Mouse (Mus musculus): ENCODE measurements around the gene Immp2l.
"Not testable (repeated sequence)": the region's sequence is repeated elsewhere in the genome, so short reads cannot be mapped to it uniquely, and the experiment has no call there.

Immp2l gene

GRCm38 (mm10) chr12:41727221-41727620, 703.3 kb downstream of the Immp2l start:
- no peak for DNase-seq

- DNase-seq: no peak
These were observed 704.0 kb downstream of the Immp2l start for GRCm38 (mm10) chr12:41727764-41728338.

GRCm38 (mm10) chr12:41728467-41728866, 704.6 kb downstream of the Immp2l start:
- DNase-seq: no peak

- no peak for DNase-seq
These were observed 705.9 kb downstream of the Immp2l start for GRCm38 (mm10) chr12:41729780-41730179.

GRCm38 (mm10) chr12:41733168-41733567, 709.3 kb downstream of the Immp2l start:
- DNase-seq: no peak

- DNase-seq: no peak
These were observed 719.0 kb downstream of the Immp2l start for GRCm38 (mm10) chr12:41742887-41743286.

GRCm38 (mm10) chr12:41763396-41763795, 739.5 kb downstream of the Immp2l start:
- no peak for DNase-seq

GRCm38 (mm10) chr12:41773961-41774360, 750.1 kb downstream of the Immp2l start:
- DNase-seq: no peak

GRCm38 (mm10) chr12:41774623-41775323, 750.9 kb downstream of the Immp2l start:
- DNase-seq: no peak

GRCm38 (mm10) chr12:41777762-41778161, 753.9 kb downstream of the Immp2l start:
- DNase-seq: not testable (repeated sequence)

GRCm38 (mm10) chr12:41793681-41794080, 769.8 kb downstream of the Immp2l start:
- DNase-seq: not testable (repeated sequence)

- DNase-seq: no peak
These were observed 805.6 kb downstream of the Immp2l start for GRCm38 (mm10) chr12:41829517-41829916.

- DNase-seq: no peak
These were observed 807.8 kb downstream of the Immp2l start for GRCm38 (mm10) chr12:41831731-41832130.

GRCm38 (mm10) chr12:41834646-41835045, 810.8 kb downstream of the Immp2l start:
- no peak for DNase-seq

- DNase-seq: no peak
These were observed 814.5 kb downstream of the Immp2l start for GRCm38 (mm10) chr12:41838334-41838847.

GRCm38 (mm10) chr12:41839241-41839640, 815.4 kb downstream of the Immp2l start:
- no peak for DNase-seq

- no peak for DNase-seq
These were observed 818.9 kb downstream of the Immp2l start for GRCm38 (mm10) chr12:41842694-41843329.

- DNase-seq: no peak
These were observed 828.1 kb downstream of the Immp2l start for GRCm38 (mm10) chr12:41851896-41852470.

- DNase-seq: not testable (repeated sequence)
These were observed 835.8 kb downstream of the Immp2l start for GRCm38 (mm10) chr12:41859652-41860051.

- DNase-seq: no peak
These were observed 844.4 kb downstream of the Immp2l start for GRCm38 (mm10) chr12:41868317-41868716.

- no peak for DNase-seq
These were observed 850.1 kb downstream of the Immp2l start for GRCm38 (mm10) chr12:41874015-41874414.

- DNase-seq: no peak
These were observed 853.5 kb downstream of the Immp2l start for GRCm38 (mm10) chr12:41877292-41877959.

- no peak for DNase-seq
These were observed 854.6 kb downstream of the Immp2l start for GRCm38 (mm10) chr12:41878493-41878892.

Data from thymus, postnatal 4 days (tissue).